Mouse (Mus musculus) cerebellum, postnatal 10 days (tissue): Measurements from ENCODE around the gene Gm21764.
"Not testable (repeated sequence)": the region's sequence is repeated elsewhere in the genome, so short reads cannot be mapped to it uniquely, and the experiment has no call there.

Source experiments
- DNase-seq, 2 experiments: peaks; one replicate each; pipeline ENCODE4 v3.0.0; 2021; ENCODE audit warnings: mixed read lengths in 2 of 2

Gene Gm21764

GRCm38 (mm10) chrY:18061712-18062111 lies at the start of gene Gm21764:
Gm21764 (minus strand) TSS chrY:18061812.
- not testable (repeated sequence) for DNase-seq

GRCm38 (mm10) chrY:18088816-18089215 lies 27.2 kb upstream of the Gm21764 start, which contains the start of gene Ssty1:
Ssty1 (plus strand) TSS chrY:18089116.
- not testable (repeated sequence) for DNase-seq
